Mouse (Mus musculus) 3134 (cell line): ENCODE measurements around the gene Ctbp2.

Source experiments
- DNase-seq: peaks from one replicate; pipeline ENCODE4 v3.0.0-alpha.2; 2011; ENCODE audit warnings: low spot score; ENCODE audit not compliant: insufficient read length; ENCODE audit errors: extremely low read depth

Ctbp2 gene

DNA sequence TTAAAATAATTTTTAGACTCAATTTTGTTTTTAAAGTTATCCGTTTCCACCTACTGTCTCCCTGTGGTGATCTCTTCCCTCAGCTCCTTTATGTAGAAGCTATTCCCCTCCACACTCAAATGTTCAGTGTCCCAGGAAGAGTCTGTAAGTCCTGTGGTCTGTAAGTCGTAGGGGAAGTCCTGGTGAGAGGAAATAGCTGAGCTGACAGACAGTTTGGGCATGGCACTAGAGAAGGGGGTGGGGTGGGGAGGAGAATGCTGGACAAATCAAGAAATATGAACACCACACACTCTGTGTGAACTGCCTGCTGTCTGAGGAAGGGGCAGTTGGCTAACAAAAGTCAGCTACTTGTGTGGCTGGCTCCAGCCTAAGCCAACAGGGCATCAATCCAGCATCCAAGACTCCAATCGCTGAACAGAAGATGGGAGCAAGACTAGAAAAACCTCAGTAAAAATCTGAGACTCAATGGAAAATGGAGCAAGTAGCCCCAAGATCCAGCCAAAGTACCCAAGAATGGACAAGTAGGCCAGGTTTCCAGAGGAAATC is 76.0 kb downstream of the Ctbp2 start:
- no peak for DNase-seq

DNA sequence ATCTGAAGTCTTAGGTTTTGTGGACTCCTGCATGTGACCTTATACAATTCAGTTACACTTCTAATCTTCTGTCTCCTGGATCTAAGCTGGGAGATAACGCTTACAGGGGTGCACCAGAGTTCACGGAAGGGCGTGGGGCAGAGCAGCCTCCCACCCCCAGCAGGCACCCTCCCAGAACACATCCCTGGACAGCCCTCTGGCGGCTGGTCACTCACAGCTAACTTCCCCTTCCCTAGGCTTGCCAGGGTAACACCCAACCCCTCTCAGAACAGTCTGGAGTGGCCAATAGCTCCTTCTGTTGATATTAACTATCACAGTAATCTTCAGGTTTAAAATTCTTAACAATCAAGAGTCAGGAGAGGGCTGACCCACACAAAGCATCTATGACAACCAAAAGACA is 76.9 kb downstream of the Ctbp2 start:
- DNase-seq = no peak

DNA sequence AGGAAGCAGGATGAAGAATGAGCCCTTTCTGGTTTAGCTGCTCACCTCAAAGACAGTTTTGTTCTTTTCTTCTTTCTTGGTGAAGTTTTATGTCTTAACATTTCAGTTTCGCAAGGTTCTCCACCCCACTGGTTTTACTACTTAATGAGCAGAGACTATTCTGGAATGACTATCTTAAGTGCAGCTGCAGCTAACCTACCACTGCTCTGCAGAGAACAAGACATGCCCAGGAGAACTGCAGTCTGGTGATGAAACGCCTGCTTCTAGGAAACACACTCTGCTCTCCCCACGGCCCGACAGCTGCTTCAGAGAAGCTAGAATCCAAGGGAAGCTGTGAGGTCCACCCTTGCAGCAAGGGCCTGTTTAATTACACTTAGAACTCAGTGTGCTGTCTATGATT is 79.4 kb downstream of the Ctbp2 start:
- DNase-seq = no peak

DNA sequence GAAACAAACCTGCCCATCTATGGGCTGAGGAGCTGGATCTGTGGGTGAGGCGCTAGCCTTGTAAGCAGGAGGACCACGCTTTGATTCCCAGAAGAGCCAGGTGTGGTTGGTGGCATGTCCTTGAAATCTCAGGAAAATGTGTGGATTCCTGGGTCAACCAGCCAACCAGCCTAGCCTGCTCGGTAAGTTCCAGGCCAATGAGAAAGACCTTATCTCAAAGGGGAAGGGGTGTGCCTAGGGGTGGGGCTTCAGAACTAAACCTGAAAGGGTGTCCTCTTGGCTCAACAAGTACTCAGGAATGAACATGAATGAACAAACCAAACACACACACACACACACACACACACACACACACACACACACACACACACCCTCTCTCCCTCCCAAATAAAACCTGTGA is 82.4 kb downstream of the Ctbp2 start:
- DNase-seq = no peak

DNA sequence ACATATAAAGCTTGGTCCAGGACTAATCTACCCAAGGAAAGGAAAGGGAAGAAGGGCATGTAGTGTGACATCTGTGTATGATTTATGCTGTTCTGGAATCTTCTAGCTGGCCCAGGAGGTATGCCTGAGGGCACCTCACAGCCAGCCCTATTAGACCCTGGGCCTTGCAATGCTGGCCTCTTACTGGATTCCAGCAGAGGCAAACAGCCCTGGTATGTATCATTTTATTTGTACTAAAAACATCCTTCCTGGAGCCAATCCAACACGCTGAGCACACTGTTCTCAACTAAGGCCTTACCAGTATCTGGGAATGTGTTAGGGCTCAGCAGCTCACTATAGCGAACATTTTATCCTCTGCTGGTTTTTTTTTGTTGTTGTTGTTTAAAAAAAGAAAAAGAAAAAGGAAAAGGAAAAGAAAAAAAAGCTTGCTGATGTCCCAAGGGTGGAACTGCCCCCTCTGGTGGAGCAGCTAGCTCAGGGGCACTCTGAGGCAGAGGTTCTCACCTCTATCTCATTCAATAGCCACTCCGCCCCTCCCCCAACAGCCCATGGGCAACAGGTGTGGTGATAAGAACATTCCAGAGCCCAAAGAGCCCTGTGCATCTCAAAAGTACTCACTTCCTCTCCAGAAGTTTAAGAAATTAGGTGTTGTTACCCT is 83.3 kb downstream of the Ctbp2 start:
- no peak for DNase-seq

DNA sequence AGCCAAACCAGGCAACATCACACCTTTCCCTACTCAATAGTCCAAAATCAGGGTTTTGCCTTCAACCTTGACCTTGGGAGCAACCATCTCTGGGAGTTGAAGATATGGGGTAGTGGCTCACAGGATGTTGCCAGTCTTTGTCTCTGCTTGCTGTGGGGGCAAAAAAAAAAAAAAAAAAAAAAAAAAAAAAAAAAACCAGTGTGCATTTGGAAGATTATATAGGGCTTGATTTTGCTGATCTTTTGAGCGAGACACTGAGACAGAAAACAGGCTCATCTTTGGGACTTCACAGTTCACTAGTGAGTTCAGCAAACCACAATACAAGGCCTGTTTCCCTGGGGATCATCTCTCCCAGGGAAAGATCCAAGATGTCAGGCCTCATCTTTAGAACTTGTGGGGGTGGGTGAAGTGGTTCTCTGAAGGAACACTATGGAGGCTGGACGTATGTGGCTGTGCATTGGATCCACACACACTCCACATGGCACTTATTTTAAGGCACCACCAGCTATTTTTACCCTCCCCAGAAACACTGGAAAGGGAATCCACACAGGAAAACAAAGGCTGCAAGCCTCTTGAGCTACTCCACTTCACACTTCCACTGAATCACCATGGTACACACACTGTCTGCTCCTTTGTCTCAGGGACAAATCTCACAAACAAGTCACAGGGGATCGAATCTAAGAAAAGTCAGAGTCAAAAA is 84.4 kb downstream of the Ctbp2 start:
- no peak for DNase-seq

DNA sequence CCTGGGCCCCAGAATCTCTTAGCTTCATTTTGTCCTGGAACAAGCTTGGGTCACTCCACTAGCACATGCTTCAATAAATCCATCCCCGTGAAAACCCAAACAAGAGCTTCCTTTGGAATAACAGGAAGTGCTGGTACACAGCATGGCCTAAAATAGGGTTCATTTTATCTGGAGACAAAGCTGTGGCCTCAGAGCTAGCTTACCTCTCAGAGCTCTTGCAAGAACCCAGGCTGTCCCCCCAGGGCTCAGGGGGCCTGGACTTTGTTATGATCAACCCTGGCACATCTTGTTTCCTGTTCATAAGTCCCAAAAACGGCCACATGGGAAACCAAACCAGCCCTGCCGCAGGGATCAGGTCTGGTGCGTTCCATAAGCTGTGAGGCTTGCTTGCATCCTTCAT is 86.5 kb downstream of the Ctbp2 start:
- DNase-seq = no peak

DNA sequence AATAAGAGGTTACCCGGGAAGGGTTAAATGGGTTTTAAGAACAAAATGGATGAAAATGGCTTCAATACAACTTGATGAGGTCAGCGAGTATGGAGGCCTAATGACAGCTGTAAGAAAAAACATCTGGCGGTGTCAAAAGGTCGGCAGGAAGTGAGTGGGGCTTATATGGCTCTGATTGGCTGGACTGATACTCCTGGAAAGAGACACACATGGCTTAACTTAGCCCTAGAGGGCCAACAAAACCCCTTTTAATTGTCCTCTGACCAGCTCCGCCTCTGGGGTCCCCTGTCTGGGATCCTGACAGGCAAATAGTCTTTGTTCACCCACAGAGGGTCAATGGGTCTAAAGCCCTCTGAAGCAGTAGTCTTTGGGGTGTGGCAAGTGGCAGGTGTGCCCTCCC is 86.9 kb downstream of the Ctbp2 start:
- DNase-seq = no peak

DNA sequence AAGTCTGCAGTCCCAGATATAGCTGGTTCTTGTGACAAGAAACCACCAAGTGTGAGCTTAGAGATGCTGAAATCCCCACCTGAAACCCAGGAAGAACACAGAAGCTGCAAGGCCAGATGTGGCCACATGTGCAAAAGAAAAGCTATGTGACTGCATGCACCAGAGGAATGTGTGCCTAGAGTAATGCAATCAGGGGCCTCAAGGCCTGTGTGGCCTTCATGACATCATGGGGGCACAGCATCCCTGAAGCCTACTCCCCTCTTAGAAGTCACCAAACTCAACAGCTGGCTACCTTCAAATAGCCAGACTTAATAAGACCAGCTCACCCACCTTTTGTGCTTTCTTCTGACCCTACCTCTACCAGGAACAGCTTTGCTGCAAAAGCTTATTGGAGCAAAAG is 88.3 kb downstream of the Ctbp2 start:
- no peak for DNase-seq

DNA sequence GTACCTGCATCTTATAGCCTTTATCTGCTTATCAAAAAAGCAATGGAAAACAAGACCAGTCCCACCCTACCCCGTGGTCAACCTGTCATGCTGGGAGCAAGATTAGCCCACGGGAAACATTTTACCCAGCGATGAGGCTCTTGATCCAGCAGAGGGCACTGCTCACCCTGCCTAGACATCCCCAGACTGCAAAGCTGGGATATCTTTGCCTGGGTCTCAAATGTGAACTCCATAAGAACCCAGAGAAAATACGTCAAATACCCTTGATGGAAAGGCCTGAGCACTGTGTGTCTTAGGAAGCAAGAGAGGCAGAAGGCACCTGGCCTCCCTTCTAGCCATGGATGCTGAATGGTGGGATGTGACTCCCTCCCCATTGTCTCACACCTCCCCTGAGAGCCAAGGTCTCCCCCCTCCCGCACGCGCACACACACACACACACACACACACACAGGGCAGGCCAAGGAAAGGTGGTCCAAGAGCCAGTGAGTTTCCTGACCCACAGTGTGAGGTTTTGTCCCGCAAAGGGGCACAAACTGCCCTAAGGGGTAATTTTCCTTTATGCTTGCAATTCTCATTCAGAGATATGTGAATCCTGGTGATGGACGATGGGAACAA is 91.5 kb downstream of the Ctbp2 start:
- no peak for DNase-seq

DNA sequence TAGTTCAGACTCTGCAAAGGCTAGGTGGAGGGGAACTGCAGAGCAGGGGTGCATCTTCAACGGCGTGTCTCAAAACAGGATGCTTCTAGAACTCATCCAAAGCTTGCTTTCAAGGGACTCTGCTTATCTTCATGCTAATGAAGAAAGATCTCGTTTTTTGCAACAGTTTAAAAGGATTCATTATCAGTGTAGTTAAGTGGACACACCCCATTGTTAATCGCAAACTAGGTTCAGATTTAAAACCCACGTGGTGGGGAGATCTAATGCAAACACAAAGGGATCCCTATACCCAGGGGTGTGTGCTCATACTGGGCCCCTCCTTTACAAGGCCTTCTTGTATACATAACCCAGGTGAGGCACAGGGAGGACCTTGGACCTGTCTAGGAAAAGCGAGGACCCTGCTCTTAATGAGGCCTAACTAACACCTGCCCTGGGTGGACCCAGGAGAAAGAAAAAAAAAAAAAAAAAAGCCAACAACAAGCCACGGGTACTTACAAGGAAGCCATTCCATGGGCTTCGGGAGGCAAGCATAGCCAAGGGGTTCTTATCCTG is 94.6 kb downstream of the Ctbp2 start:
- no peak for DNase-seq

DNA sequence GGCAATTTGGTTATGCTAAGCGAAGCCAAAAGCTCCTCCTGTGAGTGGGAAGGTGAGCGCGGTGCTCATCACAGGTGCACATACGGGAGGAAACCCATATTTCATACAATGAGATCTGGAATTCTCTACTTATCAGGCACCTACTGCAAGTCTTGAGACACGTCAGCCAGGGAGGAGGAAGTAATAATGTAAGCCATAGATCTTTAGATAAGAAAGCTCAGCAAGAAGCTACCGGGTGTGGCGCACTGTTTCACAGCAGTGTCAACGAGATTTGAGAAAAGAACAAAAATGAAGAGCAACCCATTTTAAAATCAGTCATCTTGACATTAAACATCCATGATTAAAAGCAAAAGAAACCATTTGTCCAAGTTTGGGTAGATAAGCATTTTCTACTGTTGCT is 95.2 kb downstream of the Ctbp2 start:
- DNase-seq = no peak

DNA sequence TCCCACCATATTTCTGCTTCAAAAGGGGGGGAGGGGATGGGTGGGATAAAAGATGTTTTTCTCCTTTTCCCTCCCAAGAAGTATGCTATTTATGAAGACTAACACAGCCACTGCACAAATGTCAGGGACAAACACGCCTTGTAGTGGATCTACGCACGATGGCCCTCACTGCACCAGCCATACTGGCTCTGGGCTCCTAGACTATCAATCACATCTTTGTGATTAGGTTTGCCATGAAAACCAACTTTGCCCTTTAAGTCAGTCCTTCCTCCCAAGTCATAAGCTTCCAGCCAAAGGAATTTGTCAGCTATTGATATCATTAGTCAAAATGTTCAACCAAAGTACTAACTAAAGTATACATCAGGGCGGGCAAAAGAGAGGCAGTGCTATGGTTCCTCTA is 96.2 kb downstream of the Ctbp2 start:
- no peak for DNase-seq

DNA sequence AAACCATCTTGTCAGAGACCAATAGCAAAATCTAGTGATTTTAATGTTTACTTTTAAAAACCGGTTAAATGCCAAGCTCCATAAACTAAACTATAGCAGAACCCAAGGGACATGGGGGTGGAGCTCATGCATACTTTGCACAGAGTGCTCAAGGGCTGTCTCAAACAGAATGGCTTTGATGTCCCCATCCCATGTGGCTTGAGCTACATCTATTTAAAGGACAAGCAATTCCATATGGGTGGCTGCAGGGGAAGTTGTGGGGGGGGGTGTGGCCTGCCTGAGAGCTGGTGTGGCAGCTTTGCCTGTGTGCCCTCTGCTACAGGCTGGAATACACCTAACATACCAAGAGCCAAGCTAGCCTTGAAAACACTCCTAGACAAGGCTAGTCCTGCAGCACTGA is 99.5 kb downstream of the Ctbp2 start:
- no peak for DNase-seq

DNA sequence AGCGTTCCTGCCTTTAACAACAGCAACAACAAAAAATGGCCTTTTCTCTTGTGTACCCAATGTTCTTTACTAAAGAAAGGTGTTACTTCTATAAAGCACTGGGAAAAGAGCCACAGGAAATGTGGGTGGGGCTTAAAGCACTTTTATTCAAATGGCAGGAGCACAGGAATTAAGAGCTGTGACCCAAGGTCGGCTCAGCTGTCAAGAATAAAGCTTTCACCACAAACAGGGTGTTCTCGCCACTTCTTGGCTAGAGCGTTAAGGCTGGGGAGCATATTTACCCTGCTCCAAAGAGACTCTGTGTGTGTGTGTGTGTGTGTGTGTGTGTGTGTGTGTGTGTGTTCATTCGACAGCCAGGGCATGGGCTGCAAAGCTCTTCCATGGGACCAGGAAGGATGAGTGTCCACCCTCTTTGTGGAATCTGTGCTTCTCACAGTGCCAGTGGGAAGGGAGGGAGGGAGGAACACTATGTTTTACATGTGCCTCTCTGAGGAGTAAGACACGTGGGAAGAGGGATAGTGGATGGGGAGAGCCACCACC is 104.6 kb downstream of the Ctbp2 start:
- DNase-seq = no peak

DNA sequence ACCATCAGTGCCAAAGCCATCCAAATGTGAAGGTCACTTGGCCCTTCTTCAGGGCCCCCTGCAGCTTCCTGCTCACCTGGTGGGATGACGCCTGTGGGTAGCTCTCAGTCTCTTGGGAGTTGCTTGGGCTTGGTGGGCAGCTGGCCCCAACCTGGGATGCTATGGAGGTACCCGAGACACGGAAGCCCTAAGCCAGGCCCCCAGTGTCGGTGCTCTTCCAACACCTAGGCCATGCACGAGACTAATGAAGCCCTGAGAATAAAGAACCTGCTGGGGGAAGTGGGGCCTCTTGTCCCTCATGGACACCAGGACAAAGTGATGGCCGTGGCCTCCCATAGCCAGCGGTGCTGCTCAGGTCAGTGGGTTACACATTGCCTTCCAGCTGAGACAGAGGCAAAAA is 105.2 kb downstream of the Ctbp2 start:
- DNase-seq = no peak

DNA sequence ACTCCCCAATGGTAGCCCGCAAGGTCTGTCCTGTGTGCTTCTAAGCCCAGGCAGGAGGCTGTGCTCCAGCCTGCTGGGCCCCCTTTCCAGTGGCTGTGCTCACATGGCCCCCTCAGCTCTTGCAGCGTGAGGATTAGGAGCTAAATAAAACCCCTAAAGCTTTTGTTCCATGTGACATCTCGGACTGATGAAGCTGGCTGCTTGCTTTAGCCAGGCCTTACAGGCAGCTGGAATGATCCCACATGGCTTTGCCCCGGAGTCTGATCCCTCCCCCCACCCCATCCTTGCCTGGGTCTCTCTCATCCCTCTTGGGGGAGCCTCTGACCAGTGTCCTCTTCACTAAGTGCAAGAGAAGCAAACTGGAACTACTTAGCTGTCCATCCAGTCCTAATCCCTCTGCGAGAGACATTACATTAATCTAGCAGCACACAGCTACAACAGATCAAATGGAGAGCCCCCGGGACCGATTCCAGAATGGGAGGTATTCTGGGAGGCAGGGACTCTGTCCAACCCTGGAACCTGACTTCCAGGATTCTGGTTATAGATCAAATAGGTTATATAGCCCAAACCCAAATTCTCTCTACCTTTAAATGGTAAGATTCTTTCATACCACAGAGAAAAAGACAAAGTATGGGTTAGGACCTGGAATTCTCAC is 108.6 kb downstream of the Ctbp2 start:
- DNase-seq = no peak

DNA sequence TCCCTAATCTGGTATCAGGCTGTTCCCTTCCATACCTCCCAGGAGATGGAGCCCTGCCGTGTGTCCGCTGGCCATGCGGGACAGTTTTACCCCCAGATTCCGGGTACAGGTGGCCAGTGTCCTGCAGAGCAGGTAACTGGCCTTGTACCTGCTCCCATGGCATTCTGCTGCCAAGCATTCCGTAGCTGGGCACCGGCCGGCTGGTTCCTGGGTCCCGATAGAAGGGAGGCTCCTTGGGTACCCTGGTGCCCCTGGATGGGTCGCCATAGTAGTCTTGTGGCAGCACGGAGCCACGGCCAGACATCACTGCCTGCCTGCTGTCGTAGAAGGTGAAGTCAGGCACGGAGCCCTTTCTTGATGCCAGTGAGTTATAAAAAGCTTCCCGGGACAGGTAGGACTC is 109.5 kb downstream of the Ctbp2 start:
- DNase-seq = no peak

DNA sequence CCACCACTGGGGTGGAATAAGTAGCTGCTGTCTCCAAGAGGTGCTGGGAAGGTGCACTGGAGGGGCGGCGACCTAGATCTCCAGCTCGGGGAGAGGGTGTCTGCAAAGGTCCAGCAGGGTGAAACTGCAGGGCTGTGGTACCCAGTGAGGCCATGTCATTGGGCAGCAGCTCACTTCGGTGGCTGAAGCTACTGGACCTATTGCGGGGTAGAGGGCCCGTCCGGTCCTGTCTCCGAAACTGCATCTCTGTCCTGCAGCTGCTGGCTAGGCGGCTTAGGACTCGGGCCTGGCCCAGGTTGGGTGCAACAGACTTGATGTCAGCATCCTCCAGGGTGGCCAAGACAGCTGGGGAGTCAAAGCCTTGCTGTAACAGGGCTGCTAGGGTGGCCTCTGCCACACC is 110.2 kb downstream of the Ctbp2 start:
- no peak for DNase-seq

DNA sequence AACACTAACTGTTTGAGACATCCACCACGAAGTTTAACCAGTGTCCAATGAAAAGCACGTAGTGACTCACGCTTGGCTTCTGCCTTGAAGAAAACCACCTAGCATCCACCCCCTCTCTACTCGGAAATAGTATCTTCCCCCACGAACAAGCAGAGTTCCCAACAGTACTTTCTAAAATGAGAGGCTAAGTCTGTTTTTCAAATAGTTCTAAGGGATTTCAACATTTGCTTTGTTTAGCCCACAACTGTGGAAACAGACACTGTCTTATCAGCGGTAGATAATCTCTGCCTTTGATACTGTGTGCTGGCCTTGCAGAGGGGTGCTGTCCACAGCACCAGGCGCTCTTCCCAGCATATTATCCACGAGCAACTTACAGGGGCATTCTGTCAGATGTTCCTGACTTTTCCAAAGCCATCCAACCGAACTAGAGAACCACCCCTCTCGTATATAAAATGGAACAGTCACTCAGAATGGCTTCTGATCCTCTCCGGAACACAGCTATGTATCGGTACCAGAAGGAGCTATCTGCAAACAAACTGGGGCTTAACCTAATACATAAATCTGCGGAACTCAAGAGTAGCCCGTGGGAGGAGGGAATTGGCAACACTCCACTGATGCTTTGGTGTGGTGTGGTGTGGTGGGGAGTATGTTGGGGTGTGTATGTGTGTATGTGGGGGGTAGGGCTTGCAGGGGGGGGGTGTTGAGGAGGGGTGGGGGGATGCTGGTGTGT is 111.4 kb downstream of the Ctbp2 start:
- no peak for DNase-seq
